Mouse (Mus musculus): ENCODE results near the gene Cpne6.
A peak's percentile ranks its signal among the peaks of the same experiment; 100 is the strongest.

The Cpne6 gene

DNA sequence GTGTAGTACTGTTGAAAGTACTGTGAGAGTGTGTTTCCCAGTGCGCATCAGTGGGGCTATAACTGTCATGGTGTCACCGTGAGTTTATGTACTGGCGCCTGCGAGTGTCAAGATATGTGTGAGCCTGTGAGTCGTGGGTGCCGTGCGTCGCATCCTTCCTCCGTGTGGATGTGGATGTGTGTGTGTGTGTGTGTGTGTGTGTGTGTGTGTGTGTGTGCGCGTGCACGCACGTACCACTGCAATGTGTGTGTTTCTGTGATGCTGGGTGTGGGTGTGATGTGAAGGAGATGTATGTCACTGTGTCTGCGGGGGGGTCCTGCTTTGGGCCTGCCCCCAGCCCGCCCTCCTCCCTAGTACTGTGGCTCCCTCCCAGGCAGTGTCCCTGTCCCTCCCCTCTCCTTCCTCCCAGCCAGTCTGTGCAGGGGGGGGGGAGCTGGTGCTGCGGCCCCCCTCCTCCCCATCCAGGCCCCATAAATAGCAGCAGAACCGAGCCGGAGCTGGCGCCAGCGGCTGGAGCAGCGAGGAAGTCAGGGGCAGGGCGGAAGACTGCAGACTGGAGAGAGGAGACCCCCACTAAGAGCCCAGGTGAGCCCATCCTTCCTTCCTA is at the start of gene Cpne6:
Gene Cpne6 (plus strand): TSS at position 321 of the 607 bp plus-strand sequence.
- no peak for DNase-seq (ENCODE audit: low spot score in 2 of 2)

DNA sequence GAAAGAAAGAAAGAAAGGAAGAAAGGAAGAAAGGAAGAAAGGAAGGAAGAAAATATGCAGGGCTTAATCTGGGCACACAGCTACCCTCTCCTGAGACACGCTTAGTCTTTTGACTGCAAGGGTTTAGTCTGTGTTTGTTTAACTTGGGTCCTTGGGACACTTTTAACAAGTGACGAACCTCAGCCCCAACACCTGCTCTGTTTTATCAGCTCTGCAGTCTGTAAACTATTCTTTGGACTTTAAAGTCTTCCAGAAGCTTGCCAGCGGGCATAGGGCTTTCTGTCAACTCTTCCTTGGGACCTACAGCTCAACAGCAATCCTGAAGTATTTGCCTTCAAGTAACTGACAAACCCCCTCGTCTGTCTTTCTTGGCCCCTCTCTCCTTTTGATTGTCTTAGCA is 48.5 kb upstream of the Cpne6 start:
- no peak for DNase-seq (ENCODE audit: low spot score in 2 of 2)

DNA sequence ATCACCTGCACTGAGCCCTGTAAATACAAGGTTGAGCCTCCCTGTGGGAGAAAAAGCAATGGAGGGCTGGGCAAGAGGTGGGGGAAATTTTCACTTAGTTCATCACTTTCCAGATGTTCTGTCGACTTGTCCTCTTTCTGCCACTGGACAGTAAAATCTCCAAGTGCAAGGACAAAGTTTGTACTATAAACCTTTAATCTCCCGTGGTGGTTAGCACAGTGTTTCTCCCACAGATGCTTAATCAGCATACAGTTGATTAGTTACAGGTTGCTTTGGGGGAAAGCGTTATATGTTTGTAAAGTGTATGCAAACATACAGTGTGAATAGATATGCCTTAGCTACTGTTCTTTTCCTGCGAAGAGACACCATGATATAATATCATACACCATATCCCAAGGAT is 43.8 kb upstream of the Cpne6 start:
- no peak for DNase-seq (ENCODE audit: low spot score in 2 of 2)

DNA sequence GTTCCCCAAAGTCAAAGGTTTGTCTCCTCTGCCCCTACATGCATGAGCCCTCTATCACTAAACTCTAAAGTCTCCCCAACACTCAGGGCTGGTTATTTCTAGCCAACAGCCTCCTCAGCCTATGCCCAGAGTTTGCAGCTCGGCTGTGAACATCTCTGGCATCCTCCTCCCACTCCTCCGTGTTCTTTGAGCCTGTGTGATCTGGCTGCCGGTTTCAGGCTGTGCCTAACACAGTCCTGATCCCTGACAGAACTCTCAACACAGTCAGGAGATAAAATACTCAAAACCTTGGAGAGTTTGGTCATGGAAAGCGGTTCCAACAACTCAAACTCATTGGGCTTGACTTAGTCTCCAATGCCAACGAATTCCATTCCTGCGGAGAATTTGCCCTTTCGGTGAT is 43.1 kb upstream of the Cpne6 start:
- no peak for DNase-seq (ENCODE audit: low spot score in 2 of 2)

DNA sequence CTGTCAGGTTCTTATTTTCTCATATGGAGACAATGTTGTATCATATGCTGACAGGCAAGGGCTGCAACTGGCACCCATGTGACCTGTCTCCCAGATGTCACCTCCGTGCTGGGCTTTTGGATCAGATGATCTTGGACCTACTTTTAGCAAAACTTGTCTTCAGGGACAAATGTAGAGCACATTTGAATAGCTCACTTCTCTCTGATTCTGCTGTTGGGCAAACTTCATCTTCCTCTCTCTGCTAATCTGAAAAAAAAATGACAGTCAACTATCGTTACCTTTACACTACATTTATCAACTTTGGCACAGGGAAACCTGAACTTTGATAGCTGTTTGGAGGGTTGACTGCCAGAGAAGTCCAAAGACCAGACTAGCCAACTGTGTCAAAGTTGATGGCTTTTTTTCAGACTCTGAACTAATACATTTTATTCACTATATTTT is 41.9 kb upstream of the Cpne6 start:
- no peak for DNase-seq (ENCODE audit: low spot score in 2 of 2)

DNA sequence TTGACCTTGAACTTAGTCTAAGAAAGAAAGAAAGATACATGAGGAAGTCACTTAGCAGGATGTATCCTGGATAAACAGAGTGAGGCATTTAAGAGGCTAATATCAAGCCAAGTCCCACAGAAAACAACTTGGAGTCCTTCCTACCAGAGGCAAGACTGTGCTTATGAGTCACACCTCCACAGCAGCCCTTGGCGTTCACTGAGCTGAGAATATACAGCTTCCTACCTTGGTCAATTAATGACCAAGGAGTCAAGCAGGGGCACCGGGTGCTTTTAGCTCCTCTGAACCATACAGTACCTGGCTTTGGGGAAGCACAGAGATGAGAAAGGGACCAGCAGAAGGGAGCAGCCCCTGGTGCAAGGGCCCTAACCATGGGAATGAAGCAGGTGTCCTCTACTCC is 41.2 kb upstream of the Cpne6 start:
- DNase-seq (ENCODE audit: low spot score in 2 of 2): no peak

DNA sequence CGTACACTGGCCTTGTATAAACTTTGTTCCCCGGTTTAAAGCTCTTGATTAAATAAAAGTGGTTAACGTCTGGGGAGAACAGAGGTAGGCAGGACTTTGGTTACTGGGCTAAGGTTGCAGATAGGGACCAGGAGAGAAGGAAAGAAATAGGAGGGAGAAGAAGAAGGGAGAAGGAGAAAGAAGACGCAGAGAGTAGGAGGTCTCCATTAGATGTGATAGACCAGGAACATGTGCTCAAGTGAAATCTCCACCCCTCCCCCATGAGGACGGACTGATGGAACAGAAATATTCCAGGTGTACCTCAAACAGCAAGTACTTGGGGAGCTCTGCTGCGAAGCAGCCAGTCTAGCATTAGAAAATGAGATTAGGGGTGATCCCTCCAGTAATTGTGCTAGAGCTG is 40.4 kb upstream of the Cpne6 start:
- DNase-seq (ENCODE audit: low spot score in 2 of 2): no peak

DNA sequence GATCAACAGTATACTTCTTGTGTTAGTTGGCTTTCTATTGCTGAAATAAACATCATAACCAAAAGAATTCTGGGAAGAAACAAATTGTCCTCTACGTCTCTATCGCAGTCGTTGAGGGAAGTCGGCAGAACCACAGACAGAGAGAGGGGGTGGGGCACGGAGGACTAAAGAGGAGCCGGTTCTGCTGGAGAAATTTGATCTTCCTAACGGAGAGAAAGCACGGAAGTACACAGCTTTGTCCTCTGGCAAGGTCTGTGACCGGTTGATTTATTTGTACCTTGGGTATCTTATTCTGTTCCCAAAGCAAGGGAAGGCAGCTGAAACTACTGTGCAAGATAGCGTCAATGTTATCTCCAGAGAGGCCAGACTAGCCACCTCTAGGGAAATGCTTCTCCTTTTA is 39.4 kb upstream of the Cpne6 start:
- DNase-seq (ENCODE audit: low spot score in 2 of 2): no peak

DNA sequence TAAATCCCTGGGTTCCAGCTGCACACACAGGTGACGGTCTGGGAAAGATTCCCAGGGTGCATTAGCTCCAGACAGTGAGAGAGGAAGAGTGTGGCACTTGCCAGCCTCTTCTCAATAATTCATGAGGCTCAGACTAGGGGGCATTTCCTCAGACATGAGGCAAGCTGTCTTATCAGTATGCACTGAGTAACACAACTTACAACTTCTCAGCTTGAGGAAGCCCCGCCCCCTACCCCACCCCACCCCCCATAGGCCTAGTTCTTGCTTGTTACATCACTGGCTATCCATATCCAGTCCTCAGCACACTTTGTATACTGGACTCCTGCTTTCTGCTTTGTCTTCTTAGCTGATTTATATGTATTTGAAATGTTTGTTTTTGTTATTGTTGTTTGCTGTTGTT is 34.6 kb upstream of the Cpne6 start:
- no peak for DNase-seq (ENCODE audit: low spot score in 2 of 2)

DNA sequence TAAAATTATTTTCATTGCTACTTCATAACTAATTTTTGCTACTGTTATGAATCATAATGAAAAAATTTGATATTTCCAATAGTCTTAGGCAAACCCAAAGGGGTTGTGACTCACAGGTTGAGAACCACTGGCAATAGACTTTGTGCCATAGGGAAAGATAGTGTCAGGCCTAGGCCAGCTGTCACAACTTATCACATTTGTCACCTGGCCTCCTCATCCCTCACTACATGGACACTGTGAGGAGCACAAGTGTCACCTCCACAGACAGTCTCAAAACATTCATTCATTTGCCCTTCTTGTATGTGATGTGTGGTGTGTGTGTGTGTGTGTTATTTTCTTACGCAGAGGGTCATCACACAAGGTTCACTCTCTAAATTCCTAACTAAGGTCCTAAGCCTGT is 32.8 kb upstream of the Cpne6 start:
- DNase-seq (ENCODE audit: low spot score in 2 of 2): no peak

DNA sequence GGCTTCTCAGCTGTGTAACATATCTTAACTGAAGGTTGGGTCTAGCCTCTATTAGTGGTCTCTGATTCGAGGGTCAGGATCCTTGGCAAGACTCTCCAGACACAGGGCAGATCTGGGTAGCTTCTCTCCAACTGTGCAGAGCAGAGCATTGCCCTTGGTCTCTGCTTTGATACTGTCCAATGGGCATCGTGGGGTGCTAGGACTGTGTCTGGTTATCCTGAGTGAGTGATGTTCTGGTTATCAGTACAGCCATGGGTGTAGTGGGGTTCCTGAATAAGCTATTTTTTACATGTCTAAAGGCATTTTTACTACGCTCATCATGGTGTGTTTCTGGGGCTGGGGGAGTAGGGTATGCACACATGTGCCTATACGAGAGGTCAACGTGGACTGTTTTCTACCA is 32.4 kb upstream of the Cpne6 start:
- DNase-seq (ENCODE audit: low spot score in 2 of 2): no peak

DNA sequence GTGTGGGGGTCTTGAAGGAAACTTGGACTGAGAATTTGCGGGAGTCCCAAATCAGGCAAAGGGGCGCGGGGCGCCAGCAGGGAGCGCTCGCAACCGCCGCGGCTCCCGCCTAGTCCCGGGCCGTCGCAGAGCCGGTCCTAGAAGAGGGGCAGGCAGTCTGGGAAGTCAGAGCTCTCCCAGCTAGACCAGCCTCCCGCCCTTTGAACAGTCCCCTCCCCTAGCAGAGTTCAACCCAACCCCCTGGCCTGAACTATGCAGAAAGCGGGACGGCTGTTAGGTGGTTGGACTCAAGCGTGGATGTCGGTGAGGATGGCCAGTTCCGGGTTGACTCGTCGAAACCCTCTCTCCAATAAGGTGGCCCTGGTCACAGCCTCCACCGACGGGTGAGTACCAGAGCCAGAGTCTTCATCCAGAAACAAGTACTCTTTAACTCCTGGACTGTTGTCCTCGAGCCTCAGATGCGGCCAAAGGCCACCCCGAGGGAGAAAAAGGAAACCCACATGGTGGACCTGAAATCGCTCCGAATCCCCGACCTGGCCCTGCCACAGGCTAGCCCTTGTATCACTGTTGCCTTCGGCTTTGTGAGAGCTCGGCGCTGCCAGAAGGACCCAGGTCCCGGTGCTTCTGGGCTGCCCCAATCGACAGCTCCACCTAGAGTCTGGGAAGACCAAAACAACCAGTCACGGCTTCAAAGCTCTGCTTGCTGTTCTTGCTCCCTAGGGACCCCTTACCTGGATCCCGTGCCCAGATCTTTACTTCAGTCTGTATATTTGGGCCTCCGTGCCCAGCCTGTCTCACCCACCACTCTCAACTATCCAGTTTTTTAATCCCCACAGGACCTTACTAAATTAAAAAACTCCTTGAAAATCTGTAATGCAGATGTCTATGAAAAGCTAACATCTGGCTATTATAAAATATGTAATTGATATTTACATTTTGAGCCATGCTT is 31.3 kb upstream of the Cpne6 start, which contains the start of gene Dhrs4:
Gene Dhrs4 (plus strand): TSS at position 108 of the 949 bp plus-strand sequence.
- DNase-seq (ENCODE audit: low spot score in 2 of 2): peak; percentile 75 to 79

DNA sequence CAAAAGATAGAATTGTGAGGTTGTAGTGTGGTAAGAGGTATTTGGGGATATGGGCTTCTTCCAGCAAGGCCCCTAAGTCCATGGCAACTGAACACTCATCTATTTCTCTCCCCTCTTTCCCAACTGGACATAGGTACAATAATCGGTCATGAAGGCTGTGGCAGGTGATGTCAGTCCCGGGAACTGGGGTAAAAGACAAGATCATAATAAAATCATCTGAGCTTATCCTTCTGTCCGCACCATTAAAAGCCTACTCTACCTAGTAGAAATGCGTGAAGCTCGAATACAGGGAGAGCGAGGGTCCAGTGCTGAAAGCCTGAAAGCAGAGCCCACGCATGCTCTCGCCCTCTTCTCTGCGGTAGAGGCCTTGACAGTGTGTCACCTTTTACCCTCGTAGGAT is 30.6 kb upstream of the Cpne6 start:
- no peak for DNase-seq (ENCODE audit: low spot score in 2 of 2)

DNA sequence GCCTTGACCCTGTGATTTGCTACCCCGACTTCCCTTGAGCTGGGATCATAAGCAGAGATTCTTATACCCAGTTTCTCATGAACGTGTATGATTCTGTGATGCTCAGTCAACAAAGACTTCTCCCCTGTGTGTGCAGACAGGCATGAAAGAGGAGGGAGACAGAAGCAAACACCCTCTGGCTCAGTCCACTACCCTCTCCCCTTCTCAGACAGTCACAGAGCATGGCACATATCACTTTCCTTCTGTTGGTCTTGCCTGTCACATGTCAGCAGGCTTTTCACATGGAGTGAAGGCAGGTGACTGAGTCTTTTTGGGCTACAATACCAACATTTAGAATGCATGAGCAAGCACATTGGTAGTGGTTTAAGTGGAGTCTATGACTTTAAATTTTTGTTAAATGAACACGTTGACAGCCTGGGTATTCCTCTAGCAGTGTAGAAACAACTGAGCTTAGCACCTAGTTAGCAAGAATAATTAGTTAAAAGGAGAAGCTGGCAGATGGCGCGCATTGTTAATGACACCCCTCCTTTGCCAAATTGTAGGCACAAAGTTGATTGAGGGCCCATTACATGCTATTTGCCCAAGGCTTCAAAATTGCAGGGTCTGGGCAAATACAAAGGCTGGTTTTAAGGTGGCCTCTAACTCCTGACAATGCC is 25.7 kb upstream of the Cpne6 start:
- DNase-seq (ENCODE audit: low spot score in 2 of 2): no peak

DNA sequence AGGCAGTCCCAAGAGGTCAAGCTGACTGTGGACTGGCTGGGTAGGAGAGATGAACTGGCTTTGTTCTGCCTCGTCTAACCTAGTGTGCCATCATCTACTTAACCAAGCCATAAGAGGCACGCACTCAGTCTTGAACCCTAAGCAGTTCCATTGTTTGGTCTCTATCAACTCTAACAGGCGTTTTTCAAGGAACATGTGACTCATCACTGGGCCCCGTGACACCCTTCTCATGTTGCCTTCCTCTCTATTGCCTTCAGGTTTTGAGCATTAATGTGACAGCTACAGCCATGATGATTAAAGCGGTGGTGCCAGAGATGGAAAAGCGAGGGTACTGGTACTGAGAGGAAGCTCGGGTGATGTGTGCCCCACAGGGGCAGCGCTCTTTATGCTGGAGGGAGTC is 23.4 kb upstream of the Cpne6 start:
- no peak for DNase-seq (ENCODE audit: low spot score in 2 of 2)

DNA sequence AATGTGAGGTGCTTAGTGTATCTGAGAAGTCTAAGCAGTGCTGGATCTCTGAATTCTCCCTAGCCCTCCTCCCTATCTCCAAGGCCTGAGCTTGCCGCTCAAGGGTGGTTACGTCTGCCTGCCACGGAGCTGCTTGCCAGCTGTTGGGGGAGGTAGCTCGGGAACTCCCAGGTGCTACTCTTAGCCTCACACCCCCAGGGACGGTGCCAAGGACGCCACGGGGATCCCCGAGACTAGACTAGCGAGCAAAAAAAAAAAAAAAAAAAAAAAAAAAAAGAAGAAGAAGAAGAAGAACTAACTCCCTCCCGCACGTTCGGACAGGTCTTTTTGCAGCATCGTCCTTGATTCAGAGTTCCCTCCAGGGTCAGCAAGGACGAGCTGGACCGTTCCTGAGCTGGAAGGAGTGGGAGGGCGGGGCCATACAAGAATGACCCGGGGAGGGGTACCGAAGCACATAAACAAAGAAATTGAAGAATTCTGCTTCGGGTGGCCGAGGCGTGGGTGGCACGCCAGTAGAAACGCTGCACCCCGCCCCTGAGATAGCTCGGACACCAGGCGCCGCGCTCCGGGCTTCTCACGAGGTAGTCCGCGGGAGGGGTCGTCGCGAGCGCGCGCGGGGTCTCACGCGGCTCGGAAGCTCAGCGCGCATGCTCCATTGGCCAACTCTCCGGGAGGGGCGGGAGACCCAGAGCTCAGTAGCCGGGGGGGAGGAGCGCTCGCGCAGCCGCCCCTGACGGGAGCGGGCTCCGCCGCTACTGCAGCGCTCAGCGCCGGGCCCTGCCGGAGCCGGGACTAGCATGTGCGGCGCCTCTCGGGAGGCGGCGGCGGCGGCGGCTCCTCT is 19.7 kb upstream of the Cpne6 start, which contains the start of gene Carmil3:
Gene Carmil3 (plus strand): TSS at position 291 of the 841 bp plus-strand sequence.
- peak in 1 of 2 experiments; percentile 57 for DNase-seq (ENCODE audit: low spot score in 2 of 2)

DNA sequence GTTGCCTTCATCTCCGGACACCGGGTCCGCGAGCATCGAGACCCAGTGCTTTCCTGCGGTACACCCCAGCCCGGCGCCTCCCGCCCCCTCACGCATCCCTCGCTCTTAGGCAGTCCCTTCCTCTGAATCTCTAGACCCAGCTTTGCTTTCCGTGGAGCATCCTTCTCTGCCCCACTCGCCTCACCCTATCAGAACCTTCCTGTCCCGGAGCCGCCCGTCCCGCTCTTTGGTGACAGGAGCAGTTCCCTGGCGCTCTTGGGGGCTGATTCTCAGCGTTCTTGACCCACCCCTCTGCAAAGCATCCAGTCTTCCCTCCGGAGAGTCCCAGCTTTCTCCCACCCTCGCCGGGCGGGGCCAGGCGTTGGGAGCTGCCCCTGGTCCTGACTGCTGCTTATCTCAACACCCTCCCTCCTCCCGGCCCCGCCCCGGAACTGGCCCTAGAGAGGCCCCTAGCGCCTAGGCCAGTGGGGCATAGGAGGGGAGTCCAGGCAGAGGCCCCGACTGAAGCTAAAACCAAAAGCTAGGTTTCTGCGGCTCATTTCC is 18.9 kb upstream of the Cpne6 start:
- DNase-seq (ENCODE audit: low spot score in 2 of 2): peak in 1 of 2 experiments; percentile 52

DNA sequence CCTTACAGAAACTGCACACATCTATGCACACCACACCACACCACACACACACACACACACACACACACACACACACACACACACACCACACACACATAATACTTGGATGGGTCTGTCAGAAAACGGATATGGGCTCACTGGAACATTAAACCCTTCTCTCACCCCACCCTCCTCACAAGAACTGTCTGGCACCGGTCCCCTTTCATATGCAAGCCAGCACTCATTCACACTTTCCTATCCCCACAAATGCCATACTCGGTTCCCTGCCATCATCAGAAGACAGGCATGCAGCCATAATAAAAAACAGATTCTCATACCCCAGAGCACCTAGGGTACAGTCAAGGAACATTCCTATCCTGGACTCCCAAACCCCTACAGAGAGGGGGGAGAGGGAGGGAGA is 18.1 kb upstream of the Cpne6 start:
- no peak for DNase-seq (ENCODE audit: low spot score in 2 of 2)

DNA sequence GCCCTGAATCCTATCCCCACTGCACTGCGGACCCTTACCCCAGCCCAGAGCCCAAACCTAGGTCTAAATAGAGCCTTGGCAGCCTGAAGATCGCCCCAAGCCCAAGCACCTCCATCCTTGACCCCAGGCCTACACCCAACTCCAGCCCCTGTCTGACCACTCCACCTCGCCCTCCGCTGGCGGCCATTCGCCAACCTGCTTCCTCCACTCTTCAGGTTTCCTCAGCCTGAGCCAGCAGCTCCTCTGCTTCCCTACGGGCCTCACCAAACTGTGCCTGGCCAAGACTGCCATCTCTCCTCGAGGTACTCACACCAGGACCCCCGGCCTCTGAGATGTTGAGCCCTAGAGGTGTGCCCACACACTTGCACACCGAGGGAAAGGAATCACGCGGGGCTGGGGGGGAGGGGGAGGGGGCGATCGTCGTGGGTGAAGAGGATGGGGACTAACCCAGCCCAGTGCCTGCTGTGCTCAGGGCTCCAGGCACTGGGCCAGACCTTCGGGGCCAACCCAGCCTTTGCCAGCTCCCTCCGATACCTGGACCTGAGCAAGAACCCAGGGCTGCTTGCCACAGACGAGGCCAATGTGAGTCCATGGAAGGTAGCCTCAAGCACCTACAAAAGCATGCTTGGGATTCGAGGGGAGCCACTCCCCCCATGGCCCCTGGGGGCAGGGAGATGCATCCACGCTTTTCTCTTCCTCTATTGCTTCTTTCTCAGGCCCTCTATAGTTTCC is 14.6 kb upstream of the Cpne6 start:
- DNase-seq (ENCODE audit: low spot score in 2 of 2): no peak

DNA sequence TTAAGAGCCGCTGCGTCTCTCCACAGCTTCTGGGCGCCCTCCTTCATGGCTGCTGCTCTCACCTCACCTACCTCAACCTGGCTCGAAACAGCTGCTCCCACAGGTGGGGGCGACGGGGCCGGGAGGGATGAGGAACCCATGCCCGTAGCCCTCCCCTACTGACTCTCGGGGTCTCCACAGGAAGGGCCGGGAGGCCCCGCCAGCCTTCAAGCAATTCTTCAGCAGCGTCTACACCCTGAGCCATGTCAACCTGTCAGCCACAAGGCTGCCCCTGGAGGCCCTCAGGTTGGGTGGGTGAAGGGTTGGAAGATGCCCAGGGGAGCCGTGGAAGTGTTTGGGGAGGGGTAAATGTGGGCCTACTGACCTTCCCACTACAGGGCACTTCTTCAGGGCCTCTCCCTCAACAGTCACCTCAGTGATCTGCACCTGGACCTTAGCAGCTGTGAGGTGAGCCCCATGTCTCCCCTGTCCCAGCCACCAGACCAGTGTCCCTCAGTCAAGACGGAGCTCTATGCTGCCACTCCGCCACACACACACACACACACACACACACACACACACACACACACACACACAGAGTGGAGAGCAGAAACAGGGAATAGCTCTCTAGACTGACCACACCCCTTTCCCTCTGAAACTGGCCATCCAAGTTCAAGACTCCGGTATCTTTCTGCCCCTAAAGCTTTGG is 13.3 kb upstream of the Cpne6 start:
- no peak for DNase-seq (ENCODE audit: low spot score in 2 of 2)

Measured in urinary bladder, postnatal 4 days (tissue).